Mouse (Mus musculus) Patski (cell line): ENCODE results near the gene Dcbld1. TPM values are rescaled to one million over a fixed set of nuclear protein-coding genes. Genes with fewer than 3 reads are reported as not detected.
"Not testable (repeated sequence)": the region's sequence is repeated elsewhere in the genome, so short reads cannot be mapped to it uniquely, and the experiment has no call there.

Experiments
- ATAC-seq: fragments of 100-300 bp; one replicate; pipeline ENCODE4 v1.8.0; 2021
- CTCF ChIA-PET: fragments of 350-600 bp; sonication (Branson Sonifier 250); formaldehyde crosslinking; loops from one replicate; lab custom pipeline; 2022; ENCODE audit warnings: inconsistent platforms; lab: Charles Lee
- POLR2A ChIA-PET: fragments of 350-600 bp; sonication (Branson Sonifier 250); formaldehyde crosslinking; loops from one replicate; lab custom pipeline; 2022; ENCODE audit warnings: antibody characterized with exemption, inconsistent platforms; lab: Charles Lee
- DNase-seq: peaks from one replicate; pipeline ENCODE4 v3.0.0-alpha.2; 2011; ENCODE audit warnings: low read depth, low spot score
- H3K27me3 ChIP-seq: fragments of 371-371 bp; one replicate; pipeline ENCODE4 v1.5.1; 2021
- CTCF ChIP-seq: fragments of 100-300 bp; IDR thresholded peaks from one replicate; pipeline ENCODE4 v1.5.1; 2021
- in situ Hi-C: fragments of 300-500 bp; cut with MboI; formaldehyde crosslinking; loops from 3 replicates; pipeline ENCODE4 v1.11.1; 2018; ENCODE audit warnings: low pct_unique_long_range_greater_than_20kb, mixed read lengths
- polyA plus RNA-seq: library from polyadenylated mRNA; unstranded; gene quantifications from one replicate; pipeline ENCODE4 v1.2.3, GENCODE M21; 2021

Dcbld1 gene
- polyA plus RNA-seq, 1 experiment from 2014 or later, result 9.1 TPM

- in situ Hi-C loops, result no loop called here
- H3K27me3 ChIP-seq, result no peaks in the 10 kb centered on the region
- ChIA-PET POLR2A (no interaction called here), CTCF (no interaction called here)
- no peak for TF ChIP-seq CTCF
- no peak for DNase-seq
- ATAC-seq, result no peak
These were observed 24.9 kb downstream of the Dcbld1 start for GRCm38 (mm10) chr10:52258180-52258948.

GRCm38 (mm10) chr10:52260209-52260608 lies 26.8 kb downstream of the Dcbld1 start:
- ChIA-PET POLR2A (no interaction called here), CTCF (no interaction called here)
- no peak for ATAC-seq
- H3K27me3 ChIP-seq, result no peaks in the 10 kb centered on the region
- TF ChIP-seq CTCF, result no peak
- DNase-seq, result no peak
- in situ Hi-C loops, result no loop called here

- TF ChIP-seq CTCF, result no peak
- DNase-seq (no peak), ATAC-seq (peak; percentile 74)
- in situ Hi-C loops, result no loop called here
- ChIA-PET POLR2A (no interaction called here), CTCF (no interaction called here)
- no peaks in the 10 kb centered on the region for H3K27me3 ChIP-seq
These were observed 30.7 kb downstream of the Dcbld1 start for GRCm38 (mm10) chr10:52264162-52264561.

GRCm38 (mm10) chr10:52268879-52269278 lies 35.5 kb downstream of the Dcbld1 start:
- TF ChIP-seq CTCF, result no peak
- ATAC-seq, result no peak
- CTCF ChIA-PET, result interaction anchor here (0.9 kb wide), 1 partner anchor 14 kb away, joined by 3 read pairs; no protein-coding TSS in a partner anchor

GRCm38 (mm10) chr10:52271385-52271784 lies 38.0 kb downstream of the Dcbld1 start:
- in situ Hi-C loops, result no loop called here
- CTCF ChIA-PET, result interaction anchor here (1.3 kb wide), 1 partner anchor 14 kb away, joined by 3 read pairs; no protein-coding TSS in a partner anchor

More at GRCm38 (mm10) chr10:52268879-52269278, 35.5 kb downstream of the Dcbld1 start:
- in situ Hi-C loops, result no loop called here
- POLR2A ChIA-PET, result no interaction called here
- no peaks in the 10 kb centered on the region for H3K27me3 ChIP-seq
- DNase-seq, result no peak

GRCm38 (mm10) chr10:52273012-52273411 lies 39.6 kb downstream of the Dcbld1 start:
- in situ Hi-C loops, result no loop called here
- H3K27me3 ChIP-seq, result no peaks in the 10 kb centered on the region
- TF ChIP-seq CTCF, result no peak
- DNase-seq (no peak), ATAC-seq (peak; percentile 96)
- ChIA-PET CTCF (interaction anchor here (0.6 to 1.5 kb wide), 3 partner anchors 22 to 40 kb away, joined by 3 read pairs; partner anchors contain the start of gene Dcbld1), POLR2A (interaction anchor here (1.1 kb wide), 1 partner anchor 39 kb away, joined by 3 read pairs; the partner anchor contains the start of gene Dcbld1)

More at GRCm38 (mm10) chr10:52271385-52271784, 38.0 kb downstream of the Dcbld1 start:
- TF ChIP-seq CTCF, result no peak
- DNase-seq (no peak), ATAC-seq (no peak)
- H3K27me3 ChIP-seq, result no peaks in the 10 kb centered on the region
- POLR2A ChIA-PET, result no interaction called here

- no peaks in the 10 kb centered on the region for H3K27me3 ChIP-seq
- ATAC-seq (no peak), DNase-seq (no peak)
- ChIA-PET CTCF (interaction anchor here (1.1 kb wide), 1 partner anchor 18 kb away, joined by 3 read pairs; no protein-coding TSS in a partner anchor), POLR2A (interaction anchor here (1.3 kb wide), 1 partner anchor 39 kb away, joined by 3 read pairs; no protein-coding TSS in a partner anchor)
- in situ Hi-C loops, result no loop called here
- TF ChIP-seq CTCF, result no peak
These were observed 40.8 kb downstream of the Dcbld1 start for GRCm38 (mm10) chr10:52274001-52274909.

GRCm38 (mm10) chr10:52274910-52275604 lies 41.6 kb downstream of the Dcbld1 start:
- TF ChIP-seq CTCF, result no peak
- CTCF ChIA-PET, result interaction anchor here (1.1 kb wide), 1 partner anchor 19 kb away, joined by 3 read pairs; no protein-coding TSS in a partner anchor
- H3K27me3 ChIP-seq, result no peaks in the 10 kb centered on the region
- in situ Hi-C loops, result no loop called here
- POLR2A ChIA-PET, result interaction anchor here (0.5 to 1.3 kb wide), 2 partner anchors 14 to 40 kb away, joined by 3 read pairs; no protein-coding TSS in a partner anchor
- DNase-seq (no peak), ATAC-seq (no peak)

- POLR2A ChIA-PET, result no interaction called here
- CTCF ChIA-PET, result interaction anchor here (1.2 kb wide), 1 partner anchor 61 kb away, joined by 3 read pairs; no protein-coding TSS in a partner anchor
- no peaks in the 10 kb centered on the region for H3K27me3 ChIP-seq
- ATAC-seq (no peak), DNase-seq (no peak)
- in situ Hi-C loops, result no loop called here
- TF ChIP-seq CTCF, result no peak
These were observed 43.2 kb downstream of the Dcbld1 start for GRCm38 (mm10) chr10:52276579-52276978.

- POLR2A ChIA-PET, CTCF ChIA-PET, H3K27me3 ChIP-seq, in situ Hi-C loops, ATAC-seq, DNase-seq: not testable (repeated sequence)
These were observed 44.1 kb downstream of the Dcbld1 start for GRCm38 (mm10) chr10:52277564-52277963.
